Mouse (Mus musculus): ENCODE measurements around the gene Emid1. TPM values are rescaled to one million over a fixed set of nuclear protein-coding genes. Genes with fewer than 3 reads are reported as not detected.
"Not testable (repeated sequence)": the region's sequence is repeated elsewhere in the genome, so short reads cannot be mapped to it uniquely, and the experiment has no call there.

The Emid1 gene
- total RNA-seq, 2 experiments from 2014 or later = 8.7 to 9.4 TPM

- no peak for DNase-seq
These were observed 48.0 kb downstream of the Emid1 start for GRCm38 (mm10) chr11:5103986-5104509.

GRCm38 (mm10) chr11:5102384-5102783 lies 49.7 kb downstream of the Emid1 start:
- DNase-seq = no peak

DNA sequence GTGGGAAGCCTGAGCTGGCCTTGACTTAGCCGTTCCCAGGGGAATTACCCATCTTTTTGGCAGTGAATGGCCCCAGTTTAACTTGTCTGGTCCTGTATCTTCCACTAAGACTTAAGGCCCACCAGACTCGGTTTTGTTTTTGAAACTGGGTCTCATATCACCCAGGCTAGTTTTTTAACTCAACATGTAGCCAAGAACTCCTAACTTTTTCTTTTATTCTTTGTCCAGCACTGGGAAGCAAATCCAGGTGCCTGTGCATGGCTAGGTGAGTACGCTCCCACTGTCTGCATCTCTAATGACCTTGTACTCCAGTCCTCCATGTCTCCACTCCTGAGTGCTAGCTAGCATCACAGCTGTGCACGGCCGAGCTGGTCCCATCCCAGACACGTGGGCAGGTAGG lies 50.4 kb downstream of the Emid1 start:
- no peak for DNase-seq

DNA sequence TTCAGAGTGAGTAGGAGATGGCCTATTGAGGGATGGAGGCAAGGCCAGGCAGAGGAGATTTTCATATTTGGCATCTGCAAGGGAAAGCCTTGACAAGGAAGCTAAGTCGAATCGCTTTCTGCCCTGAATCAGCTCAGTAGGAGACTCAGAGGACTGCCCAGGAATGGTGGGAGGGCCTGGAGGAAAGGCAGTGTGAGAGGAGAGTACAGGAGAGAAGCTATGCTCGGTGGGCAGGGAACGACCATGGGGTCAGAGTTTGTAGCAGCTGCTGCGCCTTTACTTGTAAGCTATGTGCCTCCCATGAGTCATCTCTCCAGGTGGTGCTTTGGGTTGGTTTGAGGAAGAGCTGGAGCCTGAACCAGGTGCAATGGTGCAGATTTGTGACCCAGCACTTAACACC lies 51.3 kb downstream of the Emid1 start:
- no peak for DNase-seq

GRCm38 (mm10) chr11:5100283-5100682 lies 51.8 kb downstream of the Emid1 start:
- DNase-seq = no peak

GRCm38 (mm10) chr11:5099576-5100183 lies 52.4 kb downstream of the Emid1 start:
- DNase-seq = peak; percentile 90

- DNase-seq = peak; percentile 99
These were observed 53.1 kb downstream of the Emid1 start, which contains the start of the genes Rhbdd3 and Ewsr1 for GRCm38 (mm10) chr11:5098736-5099542. TSS of gene Rhbdd3 (plus strand) at chr11:5098926. TSS of gene Ewsr1 (minus strand) at chr11:5099266.

DNA sequence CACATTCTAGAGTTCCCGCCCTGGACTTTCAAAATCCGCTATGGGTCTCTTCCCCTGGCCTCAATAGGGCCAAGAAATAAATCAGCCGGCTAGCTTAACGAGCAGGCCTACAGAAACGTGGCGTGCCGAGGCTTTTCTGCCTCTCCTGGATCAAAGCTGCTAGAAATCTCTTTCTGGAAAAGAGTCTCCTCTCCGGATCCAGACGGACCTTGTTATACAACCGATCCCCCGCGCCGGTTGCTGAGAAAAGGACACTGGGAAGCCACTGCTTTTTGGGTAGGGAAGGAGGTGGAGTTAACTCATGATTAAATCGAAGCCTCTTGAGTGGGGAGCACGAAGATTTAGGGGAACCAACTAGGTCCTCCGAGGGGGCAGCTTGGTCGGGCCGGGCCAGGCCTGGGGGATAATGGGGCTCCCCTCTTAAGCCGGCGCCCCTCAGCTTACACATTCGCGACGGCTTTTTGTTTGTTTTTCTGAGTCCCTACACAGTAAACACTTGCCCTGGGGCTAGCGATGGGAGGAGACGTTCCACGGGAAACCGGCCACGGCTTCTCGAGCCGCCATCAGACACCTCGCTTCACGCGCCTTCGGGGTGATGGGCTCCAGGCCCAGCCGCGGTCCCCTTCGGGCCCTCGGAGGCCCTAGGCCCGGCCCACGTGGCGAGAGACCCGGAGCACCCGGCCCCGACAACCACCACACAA lies 53.9 kb downstream of the Emid1 start:
- DNase-seq = peak; percentile 61

DNA sequence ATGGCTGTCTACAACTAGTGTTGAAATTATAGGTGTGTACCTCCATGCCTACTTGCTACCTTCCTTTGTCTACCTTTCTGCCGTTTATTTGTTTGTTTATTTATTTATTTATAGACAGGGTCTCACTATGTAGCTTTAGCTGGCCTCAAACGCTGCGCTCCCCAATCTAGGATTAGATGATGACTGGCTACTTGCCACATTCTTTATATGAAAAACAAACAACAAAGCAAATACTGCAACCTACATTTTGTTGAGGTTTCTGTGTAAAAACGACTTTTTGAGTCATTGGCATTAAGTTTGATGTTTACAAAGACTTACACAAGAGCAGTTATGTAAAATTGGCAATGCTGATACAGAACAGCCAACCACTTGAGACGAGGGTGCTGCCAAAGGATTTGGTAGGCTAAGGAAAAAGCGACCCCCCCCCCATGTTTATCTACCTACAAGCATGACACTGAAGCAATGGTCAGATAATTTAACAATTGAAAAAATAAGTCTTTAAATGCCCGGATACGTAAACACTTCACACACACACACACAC lies 55.5 kb downstream of the Emid1 start:
- DNase-seq = no peak

DNA sequence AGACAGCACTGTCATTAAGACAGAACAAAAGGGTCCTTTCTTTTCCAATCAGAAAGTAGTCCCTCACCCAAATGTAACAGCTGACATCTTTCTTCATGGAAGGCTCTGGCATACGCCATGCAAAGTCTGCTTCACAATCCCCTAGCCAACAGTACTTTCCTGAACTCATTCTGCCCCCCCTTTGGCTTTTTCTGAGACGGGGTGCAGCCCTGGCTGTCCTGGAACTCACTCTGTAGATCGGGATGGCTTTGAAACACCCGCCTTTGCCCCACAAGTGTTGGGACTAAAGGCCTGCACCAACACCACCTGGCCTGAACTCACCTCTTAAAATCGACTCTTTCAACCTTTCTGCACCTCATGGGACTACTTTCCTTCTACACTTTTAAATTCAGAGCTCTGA lies 56.2 kb downstream of the Emid1 start:
- no peak for DNase-seq

DNA sequence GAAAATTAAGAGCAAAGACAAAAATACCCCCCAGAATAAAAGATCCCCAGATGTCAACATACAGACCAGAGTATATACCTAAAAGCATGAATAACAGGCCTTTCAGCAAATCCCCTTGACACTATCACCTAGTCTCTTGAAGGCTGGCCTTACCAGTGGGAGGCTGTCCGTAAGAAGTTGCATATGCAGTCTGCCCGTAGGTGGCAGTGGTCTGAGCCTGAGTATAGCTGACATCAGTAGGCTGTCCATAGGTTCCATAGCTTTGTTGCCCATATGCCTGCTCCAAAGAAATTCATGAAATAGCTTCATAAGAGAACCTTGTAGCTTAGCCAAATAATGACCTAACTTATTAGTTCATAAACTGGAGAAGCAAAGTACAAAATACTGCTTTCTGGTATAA lies 60.4 kb downstream of the Emid1 start:
- no peak for DNase-seq

GRCm38 (mm10) chr11:5089147-5089546 lies 62.9 kb downstream of the Emid1 start:
- DNase-seq = no peak

DNA sequence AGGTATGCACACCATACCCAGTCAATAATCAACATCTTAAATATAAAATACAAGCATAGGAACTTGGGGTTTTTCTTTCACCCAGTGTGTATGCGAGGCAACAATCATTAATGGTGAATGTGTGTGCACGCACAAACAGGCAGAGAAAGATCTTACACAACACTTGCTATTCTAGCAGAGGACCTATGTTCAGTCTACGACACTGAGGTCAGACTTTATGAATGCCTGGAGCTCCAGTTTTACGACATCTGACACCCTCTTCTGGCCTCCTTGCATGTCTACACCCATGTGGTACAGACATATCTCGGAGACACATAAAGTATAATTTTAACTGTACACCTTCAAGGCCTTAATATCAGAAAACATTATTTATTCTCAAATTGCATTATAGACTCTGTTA lies 75.2 kb downstream of the Emid1 start:
- not testable (repeated sequence) for DNase-seq

DNA sequence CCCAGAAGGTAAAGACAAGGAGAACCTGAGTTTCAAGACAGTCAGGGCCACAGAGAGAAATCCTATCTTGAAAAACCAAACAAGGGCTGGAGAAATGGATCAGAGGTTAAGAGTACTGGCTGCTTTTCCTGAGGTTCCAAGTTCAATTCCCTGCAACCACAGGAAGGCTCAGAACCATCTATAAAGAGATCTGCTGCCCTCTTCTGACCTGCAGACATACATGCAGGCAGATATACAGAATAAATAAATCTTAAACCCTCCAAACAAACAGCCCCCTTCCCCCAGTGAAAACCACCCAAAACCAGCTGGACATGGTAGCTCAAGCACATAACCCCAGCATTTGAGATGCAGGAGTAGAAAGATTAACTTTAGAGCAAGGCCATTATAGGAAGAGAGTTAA lies 76.3 kb downstream of the Emid1 start:
- DNase-seq = no peak

- DNase-seq = no peak
These were observed 77.2 kb downstream of the Emid1 start for GRCm38 (mm10) chr11:5074882-5075281.

DNA sequence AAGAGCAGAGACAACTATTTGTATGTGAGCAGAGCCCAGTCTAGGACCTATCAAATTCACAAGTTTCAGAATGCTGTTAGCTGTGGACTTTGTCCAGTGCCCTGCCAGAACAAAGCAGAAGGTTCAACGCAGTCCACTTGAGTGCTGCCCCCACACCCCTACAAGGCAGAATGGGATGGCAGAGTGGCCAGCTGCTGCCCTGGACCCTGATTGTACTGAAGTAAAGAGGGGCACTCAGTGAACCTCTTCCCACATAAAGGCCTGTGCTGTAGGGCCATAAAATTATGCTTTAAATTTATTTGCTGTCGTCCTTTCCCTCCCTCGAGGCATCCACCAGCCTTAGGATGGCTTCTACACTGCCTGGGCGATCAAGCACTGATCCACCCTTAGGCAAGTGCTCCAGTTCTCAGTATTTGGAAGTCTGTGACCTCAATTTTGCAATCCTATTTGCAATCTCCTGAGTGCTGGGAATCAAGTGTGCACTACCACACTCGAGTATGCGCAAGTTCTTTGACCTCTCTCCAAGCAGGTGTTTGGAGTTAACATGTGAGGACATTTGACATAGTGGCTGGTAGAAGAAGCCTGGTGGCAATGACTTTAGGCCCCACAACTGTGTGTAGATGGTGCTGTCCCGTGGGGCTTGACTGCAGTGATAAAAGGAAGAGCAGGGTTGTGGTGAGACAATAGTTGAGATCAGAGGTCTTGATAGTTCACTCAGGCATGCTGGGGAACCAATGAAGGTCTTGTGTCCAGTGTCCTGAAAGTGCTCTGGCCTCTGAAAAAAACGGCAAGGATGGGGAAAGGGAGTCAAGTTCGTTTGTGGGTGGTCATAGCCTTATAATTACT lies 83.7 kb downstream of the Emid1 start:
- no peak for DNase-seq

DNA sequence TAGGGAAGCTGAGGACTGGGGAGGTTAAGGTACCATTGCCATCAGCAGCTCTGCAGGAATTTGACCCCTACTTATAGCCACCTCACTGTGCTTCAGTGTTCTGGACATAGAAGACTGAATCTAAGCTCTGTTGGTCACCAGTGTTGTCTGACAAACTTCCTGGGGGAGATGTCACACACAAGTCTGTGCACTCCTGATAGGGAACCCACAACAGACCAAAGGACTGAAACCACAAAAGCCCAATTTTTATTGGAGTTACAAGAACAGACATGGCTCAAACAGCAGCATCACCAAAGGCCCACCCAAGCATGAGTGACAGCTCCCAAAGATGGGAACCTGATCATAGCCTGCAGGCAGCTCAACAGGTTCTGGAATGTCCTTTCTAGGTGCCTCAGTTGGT lies 85.0 kb downstream of the Emid1 start:
- no peak for DNase-seq

DNA sequence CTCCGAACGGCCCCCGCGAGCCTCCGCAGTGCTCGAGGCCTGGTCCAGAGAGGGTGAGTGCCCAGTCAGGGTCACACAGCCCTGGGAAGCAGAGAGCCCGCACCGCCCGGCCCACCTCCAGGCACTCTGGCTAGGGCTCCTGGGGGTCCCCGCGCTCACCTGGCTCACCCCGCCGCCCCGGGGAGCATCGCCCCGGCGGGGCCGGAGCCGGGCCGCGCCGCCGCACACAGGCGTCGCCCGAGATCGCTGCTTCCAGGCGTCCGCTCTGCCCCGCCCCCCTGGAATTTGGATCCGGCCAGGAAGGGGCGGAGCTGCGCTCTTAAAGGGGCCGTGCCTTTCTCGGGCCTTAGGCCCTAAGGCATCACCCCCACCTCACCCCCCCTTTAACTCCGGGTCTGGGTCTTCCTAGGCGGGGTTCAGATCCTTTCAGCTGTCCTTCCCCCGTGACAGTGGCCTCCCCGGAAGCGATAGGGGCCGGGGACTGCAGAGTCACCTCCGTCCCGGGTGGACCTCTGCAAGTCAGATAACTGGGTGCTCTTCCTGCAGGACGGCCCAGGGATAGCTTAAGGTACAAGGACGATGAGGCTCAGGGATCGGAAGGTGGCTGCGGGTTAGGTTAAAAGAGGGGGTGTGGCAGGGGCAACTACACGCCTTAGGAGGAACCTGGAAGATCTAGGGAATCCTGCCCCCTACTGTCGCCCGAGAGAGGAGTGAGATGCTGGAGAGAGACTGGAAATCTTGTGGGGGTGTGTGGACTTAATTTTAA lies 86.8 kb downstream of the Emid1 start, which contains the start of gene Gas2l1:
Gas2l1 (minus strand) TSS at position 272 of the 766 bp plus-strand sequence.
- peak; percentile 95 for DNase-seq

GRCm38 (mm10) chr11:5064282-5065055 lies 87.6 kb downstream of the Emid1 start:
- DNase-seq = no peak

All from adrenal gland, postnatal 10 days (tissue).